Mouse (Mus musculus) right cerebral cortex, postnatal 10 days (tissue): Measurements from ENCODE around the gene Bcas3.
"Not testable (repeated sequence)": the region's sequence is repeated elsewhere in the genome, so short reads cannot be mapped to it uniquely, and the experiment has no call there.

Experiments used
- DNase-seq, 2 experiments: peaks; one replicate each; pipeline ENCODE4 v3.0.0; 2021; ENCODE audit warnings: low spot score in 2 of 2

Gene Bcas3

GRCm38 (mm10) chr11:85482737-85483467 lies 129.9 kb downstream of the Bcas3 start:
- no peak for DNase-seq

GRCm38 (mm10) chr11:85485197-85485940 lies 132.4 kb downstream of the Bcas3 start:
- DNase-seq, result no peak

- DNase-seq, result no peak
Observed at GRCm38 (mm10) chr11:85487501-85487900, 134.5 kb downstream of the Bcas3 start.

GRCm38 (mm10) chr11:85492231-85492630 lies 139.3 kb downstream of the Bcas3 start:
- DNase-seq, result peak; percentile 64 to 72

GRCm38 (mm10) chr11:85492666-85493065 lies 139.7 kb downstream of the Bcas3 start:
- DNase-seq, result no peak

- DNase-seq, result no peak
Observed at GRCm38 (mm10) chr11:85499561-85499960, 146.6 kb downstream of the Bcas3 start.

- DNase-seq, result no peak
Observed at GRCm38 (mm10) chr11:85502031-85502430, 149.1 kb downstream of the Bcas3 start.

- DNase-seq, result not testable (repeated sequence)
Observed at GRCm38 (mm10) chr11:85504812-85505211, 151.8 kb downstream of the Bcas3 start.

- no peak for DNase-seq
Observed at GRCm38 (mm10) chr11:85505811-85506210, 152.8 kb downstream of the Bcas3 start.

- DNase-seq, result no peak
Observed at GRCm38 (mm10) chr11:85509334-85509733, 156.4 kb downstream of the Bcas3 start.

GRCm38 (mm10) chr11:85511270-85511904 lies 158.4 kb downstream of the Bcas3 start:
- DNase-seq, result no peak

- no peak for DNase-seq
Observed at GRCm38 (mm10) chr11:85516724-85517123, 163.8 kb downstream of the Bcas3 start.

- peak in 1 of 2 experiments; percentile 50 for DNase-seq
Observed at GRCm38 (mm10) chr11:85518025-85518756, 165.2 kb downstream of the Bcas3 start.

GRCm38 (mm10) chr11:85520236-85520635 lies 167.3 kb downstream of the Bcas3 start:
- DNase-seq, result no peak

- DNase-seq, result no peak
Observed at GRCm38 (mm10) chr11:85520996-85521395, 168.0 kb downstream of the Bcas3 start.

GRCm38 (mm10) chr11:85523646-85524045 lies 170.7 kb downstream of the Bcas3 start:
- no peak for DNase-seq

- DNase-seq, result peak; percentile 68 to 81
Observed at GRCm38 (mm10) chr11:85524186-85524585, 171.2 kb downstream of the Bcas3 start.

- peak; percentile 67 to 72 for DNase-seq
Observed at GRCm38 (mm10) chr11:85524841-85525500, 172.0 kb downstream of the Bcas3 start.

GRCm38 (mm10) chr11:85525501-85525885 lies 172.5 kb downstream of the Bcas3 start:
- DNase-seq, result no peak

GRCm38 (mm10) chr11:85525979-85526775 lies 173.2 kb downstream of the Bcas3 start:
- DNase-seq, result no peak

GRCm38 (mm10) chr11:85527261-85527660 lies 174.3 kb downstream of the Bcas3 start:
- DNase-seq, result no peak
